Mouse (Mus musculus) liver, embryonic 14.5 days (tissue): ENCODE results near the gene Speer4f1. TPM values are rescaled to one million over a fixed set of nuclear protein-coding genes. Genes with fewer than 3 reads are reported as not detected.
"Not testable (repeated sequence)": the region's sequence is repeated elsewhere in the genome, so short reads cannot be mapped to it uniquely, and the experiment has no call there.

Experiments
- ATAC-seq: fragments of 200-750 bp; cut with Nextera tagmentation; 2 replicates; pipeline ENCODE4 v1.8.0; 2017; ENCODE audit warnings: moderate number of reproducible peaks, mild to moderate bottlenecking, moderate library complexity; ENCODE audit not compliant: insufficient read depth
- DNase-seq, 3 experiments: peaks; one replicate each; pipeline ENCODE4 v3.0.0-alpha.2; 2012 to 2013; ENCODE audit warnings: low read depth in 3 of 3, low spot score in 3 of 3
- H3K27ac ChIP-seq: fragments of 300-500 bp; sonication (generic); 2 replicates; pipeline ENCODE4 v1.5.1; 2014; ENCODE audit warnings: moderate library complexity, mild to moderate bottlenecking, control low read depth, inconsistent platforms
- H3K27me3 ChIP-seq: fragments of 300-500 bp; sonication (generic); 2 replicates; pipeline ENCODE4 v1.6.1; 2014; ENCODE audit warnings: mild to moderate bottlenecking, low read length, moderate library complexity; ENCODE audit not compliant: control insufficient read depth, insufficient read depth
- H3K36me3 ChIP-seq: fragments of 300-500 bp; sonication (generic); replicated peaks from 2 replicates; pipeline ENCODE4 v1.6.1; 2014; ENCODE audit warnings: low read depth; ENCODE audit not compliant: control insufficient read depth, insufficient read depth
- H3K4me1 ChIP-seq, 2 experiments: fragments of 200-500 bp in 1 of 2; fragments of 300-500 bp in 1 of 2; sonication (generic) in 1 of 2; replicated peaks; 2 replicates each; pipeline ENCODE4 v1.6.1; 2012 to 2014; ENCODE audit warnings: antibody characterized with exemption in 1 of 2, inconsistent platforms in 1 of 2, low read length in 1 of 2; ENCODE audit not compliant: control insufficient read depth in 2 of 2, insufficient read depth in 2 of 2
- H3K4me2 ChIP-seq: fragments of 300-500 bp; sonication (generic); 2 replicates; pipeline ENCODE4 v1.6.1; 2014; ENCODE audit warnings: low read depth, mild to moderate bottlenecking, control low read depth, moderate library complexity
- H3K4me3 ChIP-seq, 2 experiments: fragments of 200-500 bp in 1 of 2; fragments of 300-500 bp in 1 of 2; sonication (generic) in 1 of 2; 2 replicates each; pipeline ENCODE4 v1.5.1; 2012 to 2014; ENCODE audit warnings: low read depth in 2 of 2, low read length in 2 of 2, mild to moderate bottlenecking in 2 of 2, control low read depth in 1 of 2, inconsistent platforms in 1 of 2, moderate library complexity in 1 of 2; ENCODE audit not compliant: insufficient read depth in 1 of 2
- H3K9ac ChIP-seq: fragments of 300-500 bp; sonication (generic); replicated peaks from 2 replicates; pipeline ENCODE4 v1.6.1; 2014; ENCODE audit warnings: mild to moderate bottlenecking, control low read depth, moderate library complexity
- H3K9me3 ChIP-seq: fragments of 300-500 bp; sonication (generic); 2 replicates; pipeline ENCODE4 v1.6.1; 2016; ENCODE audit warnings: low read length, mixed read lengths; ENCODE audit not compliant: control insufficient read depth
- CTCF ChIP-seq: IDR thresholded peaks from 2 replicates; pipeline ENCODE4 v1.5.1; 2016; ENCODE audit warnings: antibody characterized with exemption, low read depth, control low read depth
- EP300 ChIP-seq: IDR thresholded peaks from 2 replicates; pipeline ENCODE4 v1.6.1; 2016; ENCODE audit warnings: antibody characterized with exemption, low read depth
- WGBS: fragments of 180-500 bp; shearing (Covaris S2); extraction: QIAGEN DNeasy Blood & Tissue Kit; methylation state at CpG from one replicate; pipeline ENCODE4 v1.1.7; 2014; ENCODE audit not compliant: insufficient replicate concordance; 5-methylcytosine and 5-hydroxymethylcytosine counted together
- polyA plus RNA-seq, 2 experiments: library from polyadenylated mRNA; depleted of rRNA in 1 of 2; stranded (reverse) in 1 of 2; unstranded in 1 of 2; fragments of >200 nt; fragmentation: Nextera tagmentation in 1 of 2; extraction: Ambion mirVana in 1 of 2; gene quantifications; 2 replicates each; pipeline versions ENCODE4 v1.2.1 to v1.2.3; 2012 to 2014

The Speer4f1 gene
- polyA plus RNA-seq (2012; rRNA removed) (not detected in 2 replicates), polyA plus RNA-seq (2014; fragmentation: Nextera tagmentation; extraction: Ambion mirVana) (not detected in 2 replicates)

DNA sequence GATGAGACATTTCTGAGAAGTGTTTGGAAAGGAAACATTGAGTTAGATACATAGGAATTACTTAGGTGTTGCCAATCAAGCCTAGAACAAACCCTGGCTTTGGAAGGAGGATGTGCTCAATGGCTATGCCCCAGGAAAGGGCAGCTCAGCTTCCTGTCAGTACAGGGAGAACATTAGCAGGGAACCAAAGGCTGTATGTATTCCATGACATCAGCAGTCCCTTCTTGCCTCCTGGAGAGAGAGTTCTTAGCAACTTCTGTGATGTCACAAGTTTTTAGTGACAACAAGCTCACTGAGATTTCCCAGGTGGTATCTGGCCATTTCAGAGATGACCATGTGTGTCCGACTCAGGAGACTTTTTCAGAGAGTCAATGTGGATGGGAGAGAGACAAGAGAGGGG, at the start of gene Speer4f1:
Gene Speer4f1, plus strand, starts transcription at position 301 of the 400 bp plus-strand sequence.
- H3K4me1 ChIP-seq, H3K4me3 ChIP-seq, ATAC-seq, H3K27ac ChIP-seq, H3K4me2 ChIP-seq, H3K9me3 ChIP-seq, H3K36me3 ChIP-seq, DNase-seq, H3K27me3 ChIP-seq, H3K9ac ChIP-seq: not testable (repeated sequence)
- 54% methylated on average over 1 of the region's 1 CpGs for WGBS

- TF ChIP-seq EP300, result no peak
- TF ChIP-seq CTCF, result no peak
- WGBS, result 45% methylated on average over 1 of the region's 1 CpGs
- no peaks in the 10 kb centered on the region for H3K36me3 ChIP-seq
- H3K4me2 ChIP-seq, result no peak overlapping the region
- DNase-seq (no peak), ATAC-seq (no peak)
- no peak overlapping the region for H3K4me3 ChIP-seq
- no peaks in the 10 kb centered on the region for H3K4me1 ChIP-seq
- no peak overlapping the region for H3K9ac ChIP-seq
- H3K27ac ChIP-seq, result no peak overlapping the region
- H3K27me3 ChIP-seq, result no peaks in the 10 kb centered on the region
- H3K9me3 ChIP-seq, result no peaks in the 10 kb centered on the region
Measured at GRCm38 (mm10) chr5:17426930-17427329, 49.0 kb upstream of the Speer4f1 start.

- H3K27me3 ChIP-seq, result no peaks in the 10 kb centered on the region
- H3K9me3 ChIP-seq, result no peaks in the 10 kb centered on the region
- H3K4me2 ChIP-seq, result no peak overlapping the region
- no peaks in the 10 kb centered on the region for H3K4me1 ChIP-seq
- TF ChIP-seq EP300, result no peak
- no peak for TF ChIP-seq CTCF
- DNase-seq (no peak), ATAC-seq (no peak)
- no peak overlapping the region for H3K4me3 ChIP-seq
- 59% methylated on average over 3 of the region's 3 CpGs for WGBS
- no peaks in the 10 kb centered on the region for H3K36me3 ChIP-seq
- H3K9ac ChIP-seq, result no peak overlapping the region
- no peak overlapping the region for H3K27ac ChIP-seq
Measured at GRCm38 (mm10) chr5:17434721-17435120, 41.2 kb upstream of the Speer4f1 start.

DNA sequence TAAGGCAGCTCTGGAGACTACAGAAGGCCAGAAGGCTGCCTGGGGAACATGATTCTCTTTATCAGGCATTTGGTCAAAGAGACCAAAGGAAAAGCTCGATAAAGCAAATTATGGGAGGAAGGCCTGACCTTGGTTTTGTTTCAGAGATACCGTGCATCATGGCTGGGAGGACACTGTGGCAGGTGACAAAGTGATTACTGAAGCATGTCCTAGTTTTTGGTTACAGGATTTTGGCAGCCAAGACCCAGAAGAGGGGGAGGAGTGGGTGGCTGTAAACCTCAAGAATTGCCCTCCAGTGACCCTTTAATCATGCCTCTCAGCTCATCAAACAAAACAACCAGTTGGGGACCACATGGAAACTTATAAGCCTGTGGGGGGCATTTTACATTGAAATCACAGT, 39.7 kb upstream of the Speer4f1 start:
- no peak for TF ChIP-seq EP300
- TF ChIP-seq CTCF, result no peak
- no peak overlapping the region for H3K4me2 ChIP-seq
- H3K27ac ChIP-seq, result no peak overlapping the region
- H3K4me1 ChIP-seq, result no peaks in the 10 kb centered on the region
- no peaks in the 10 kb centered on the region for H3K27me3 ChIP-seq
- H3K9ac ChIP-seq, result no peak overlapping the region
- ATAC-seq (no peak), DNase-seq (no peak)
- no peaks in the 10 kb centered on the region for H3K36me3 ChIP-seq
- no peaks in the 10 kb centered on the region for H3K9me3 ChIP-seq
- H3K4me3 ChIP-seq, result no peak overlapping the region
- 34% methylated on average over 2 of the region's 2 CpGs for WGBS

GRCm38 (mm10) chr5:17439487-17440102, 36.3 kb upstream of the Speer4f1 start:
- H3K36me3 ChIP-seq, result no peaks in the 10 kb centered on the region
- no peak overlapping the region for H3K9ac ChIP-seq
- TF ChIP-seq EP300, result no peak
- no peak for TF ChIP-seq CTCF
- H3K9me3 ChIP-seq, result no peaks in the 10 kb centered on the region
- no peak overlapping the region for H3K4me3 ChIP-seq
- H3K4me2 ChIP-seq, result no peak overlapping the region
- no peak for DNase-seq
- no peak for ATAC-seq
- H3K27ac ChIP-seq, result no peak overlapping the region
- no peaks in the 10 kb centered on the region for H3K4me1 ChIP-seq
- no peaks in the 10 kb centered on the region for H3K27me3 ChIP-seq
